Mouse (Mus musculus) adrenal gland, postnatal 0 days (tissue): Measurements from ENCODE around the gene Lss. TPM values are rescaled to one million over a fixed set of nuclear protein-coding genes. Genes with fewer than 3 reads are reported as not detected.

Experiments used
- polyA plus RNA-seq: library from polyadenylated mRNA; unstranded; fragments of >200 nt; fragmentation: Nextera tagmentation; extraction: Ambion mirVana; gene quantifications from 2 replicates; pipeline ENCODE4 v1.2.1, GENCODE M21; 2015

Gene Lss
- polyA plus RNA-seq: 9.2 and 10.3 TPM in 2 replicates

DNA sequence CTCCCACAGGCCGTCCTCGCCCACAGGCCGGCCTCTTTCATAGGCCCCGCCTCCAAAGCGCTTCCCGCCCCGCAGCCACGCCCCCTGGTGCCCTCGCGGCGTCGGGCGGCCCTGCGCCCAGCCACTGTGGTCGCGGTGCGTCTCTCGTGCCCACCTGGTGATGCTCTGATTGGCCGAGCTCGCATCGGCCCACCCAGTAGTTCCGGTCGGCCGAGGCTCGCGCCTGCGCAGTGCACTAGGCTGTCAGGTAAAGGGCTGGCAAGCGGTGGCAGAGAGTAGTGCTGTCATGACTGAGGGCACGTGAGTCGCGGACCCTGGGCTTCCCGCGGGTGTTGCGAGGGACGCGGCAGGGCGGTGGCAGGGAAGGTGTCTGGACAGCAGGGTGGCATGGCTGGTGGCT is at the start of gene Lss:
Gene Lss (plus strand): TSS at position 214 of the 400 bp plus-strand sequence.

DNA sequence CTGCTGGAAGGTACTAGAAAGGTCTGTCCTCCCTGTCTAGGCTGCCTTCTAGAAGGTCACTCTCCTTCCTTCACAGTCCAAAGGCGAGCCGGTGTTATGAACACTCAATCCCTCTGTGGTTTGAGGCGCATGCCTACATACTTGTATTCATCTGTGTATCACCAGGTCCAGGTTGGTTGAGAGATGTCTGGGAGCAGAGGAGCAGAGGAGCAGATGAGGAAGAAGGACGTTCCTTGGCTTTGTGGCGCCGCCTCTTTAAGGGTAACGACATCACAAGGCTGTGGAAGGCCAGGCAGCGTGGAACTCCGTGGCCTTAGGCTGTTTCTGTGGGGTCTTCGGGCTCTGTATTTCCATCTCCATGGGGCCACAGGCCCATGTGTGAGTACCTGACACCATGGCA is 30.6 kb downstream of the Lss start, which contains the start of gene Spatc1l:
Gene Spatc1l (plus strand): TSS at position 301 of the 400 bp plus-strand sequence.

GRCm38 (mm10) chr10:76575374-76575773 is 44.0 kb downstream of the Lss start, which contains the start of gene Ftcd:
TSS of gene Ftcd (plus strand) at chr10:76575648.

Other genes with a start within 250 kb of the Lss start
- 6.9 and 8.5 TPM in 2 replicates for gene Dip2a, start 186.3 kb upstream of the Lss start, polyA plus RNA-seq
- 2.8 TPM in 1 of 2 replicates, not detected in the other for gene AC141477.1, start 91.1 kb upstream of the Lss start, polyA plus RNA-seq
- gene Pcnt, start 88.8 kb upstream of the Lss start, polyA plus RNA-seq: 4.5 and 6.9 TPM in 2 replicates
- gene 2610028H24Rik, start 82.5 kb upstream of the Lss start, polyA plus RNA-seq: not detected in 2 replicates
- 31.9 and 38.5 TPM in 2 replicates for gene Mcm3ap, start 62.7 kb upstream of the Lss start, polyA plus RNA-seq
- gene Ybey, start 62.5 kb upstream of the Lss start, polyA plus RNA-seq: 6.7 and 6.8 TPM in 2 replicates
- not detected in 2 replicates for gene Spatc1l, start 30.7 kb downstream of the Lss start, polyA plus RNA-seq
- 4.3 and 5.1 TPM in 2 replicates for gene Ftcd, start 44.1 kb downstream of the Lss start, polyA plus RNA-seq
- gene Col6a2, start 92.0 kb downstream of the Lss start, polyA plus RNA-seq: 110 and 161 TPM in 2 replicates
- 203 and 219 TPM in 2 replicates for gene Col6a1, start 194.6 kb downstream of the Lss start, polyA plus RNA-seq